Mouse (Mus musculus): Measurements from ENCODE around the gene Cnot8. TPM values are rescaled to one million over a fixed set of nuclear protein-coding genes. Genes with fewer than 3 reads are reported as not detected.
"Not testable (repeated sequence)": the region's sequence is repeated elsewhere in the genome, so short reads cannot be mapped to it uniquely, and the experiment has no call there.

Cnot8 gene
- polyA plus RNA-seq, 1 experiment from 2014 or later, result 96.1 TPM

DNA sequence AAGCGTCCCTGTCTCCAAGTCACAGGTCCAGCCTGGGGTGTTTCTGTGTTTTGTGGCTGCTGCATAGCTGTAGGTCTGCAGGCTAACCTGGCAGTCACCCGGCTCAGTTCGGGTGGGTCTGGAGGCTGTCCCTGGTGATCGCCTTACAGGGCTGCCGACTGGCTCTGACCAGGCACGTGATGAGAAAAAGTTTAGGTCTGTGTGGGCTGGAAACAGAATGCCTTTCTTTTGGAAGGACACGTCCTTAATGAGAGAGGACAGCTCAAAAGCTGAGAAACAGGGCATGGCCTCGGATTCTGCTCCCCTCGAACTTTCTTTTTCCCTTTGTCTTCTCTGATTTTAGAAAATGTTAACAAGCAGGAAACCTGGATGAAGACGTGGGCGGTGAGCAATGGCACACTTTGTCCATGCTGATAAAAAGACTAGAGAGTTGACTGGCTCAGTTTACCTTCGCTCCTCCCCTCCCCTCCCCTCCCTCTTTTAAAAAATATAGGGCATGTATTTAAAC lies 10.9 kb upstream of the Cnot8 start, which contains the start of gene Gm12248:
TSS of gene Gm12248 (minus strand) at position 114 of the 508 bp plus-strand sequence.
- H3K36me3 ChIP-seq (replicated peaks; ENCODE audit: control insufficient read depth, insufficient read depth), result no peaks in the 10 kb centered on the region
- 0 out of 2 replicates have a peak within 1 kb of the TSS, but pooled peaks have one; percentile 0 for H3K4me2 ChIP-seq (replicated peaks)
- DNase-seq (ENCODE audit: low spot score) (no peak), ATAC-seq (ENCODE audit: low FRiP score) (no peak)
- H3K4me1 ChIP-seq (replicated peaks; ENCODE audit: control insufficient read depth, insufficient read depth, low read length), result peaks cover 6% of the 10 kb centered on the region; the same call in 1 of the 2 replicates
- no peak within 1 kb of the TSS for H3K27ac ChIP-seq
- WGBS, result 24% methylated on average over 12 of the region's 12 CpGs
- no peak within 1 kb of the TSS for H3K9ac ChIP-seq
- no peaks in the 10 kb centered on the region for H3K9me3 ChIP-seq (ENCODE audit: control insufficient read depth, low read length)
- no peak within 1 kb of the TSS for H3K4me3 ChIP-seq (replicated peaks; ENCODE audit: low read length)
- peaks cover 4% of the 10 kb centered on the region; the same call in 1 of the 2 replicates for H3K27me3 ChIP-seq (ENCODE audit: control insufficient read depth, insufficient read depth, low read length)

DNA sequence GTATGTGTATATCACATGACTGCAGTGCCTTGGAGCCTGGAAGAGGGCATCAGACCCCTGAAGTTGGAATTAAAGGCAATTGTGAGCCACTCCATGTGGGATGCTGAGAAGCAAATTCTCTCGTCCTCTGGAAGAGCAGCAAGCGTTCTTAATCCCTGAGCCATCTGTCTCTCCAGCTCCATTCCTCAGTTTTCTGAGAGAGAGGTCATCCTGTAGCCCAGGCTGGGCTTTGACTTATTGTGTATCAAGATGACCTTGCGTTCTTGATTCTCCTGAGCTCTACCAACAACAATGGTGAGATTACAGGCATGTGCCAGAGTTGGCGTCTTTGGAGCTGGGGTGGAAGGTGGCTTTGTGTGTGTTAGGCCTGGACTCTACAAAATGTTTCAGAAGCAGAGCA lies 9.2 kb upstream of the Cnot8 start:
- no peak overlapping the region for H3K9ac ChIP-seq
- peaks cover 6% of the 10 kb centered on the region; the same call in 1 of the 2 replicates for H3K4me1 ChIP-seq (replicated peaks; ENCODE audit: control insufficient read depth, insufficient read depth, low read length)
- no peaks in the 10 kb centered on the region for H3K9me3 ChIP-seq (ENCODE audit: control insufficient read depth, low read length)
- no peak overlapping the region for H3K27ac ChIP-seq
- no peak for DNase-seq (ENCODE audit: low spot score)
- WGBS, result 70% methylated on average over 4 of the region's 4 CpGs
- H3K4me2 ChIP-seq (replicated peaks), result no peak overlapping the region
- no peaks in the 10 kb centered on the region for H3K36me3 ChIP-seq (replicated peaks; ENCODE audit: control insufficient read depth, insufficient read depth)
- no peak for ATAC-seq (ENCODE audit: low FRiP score)
- peaks cover 12% of the 10 kb centered on the region for H3K27me3 ChIP-seq (ENCODE audit: control insufficient read depth, insufficient read depth, low read length)
- H3K4me3 ChIP-seq (replicated peaks; ENCODE audit: low read length), result no peak overlapping the region

DNA sequence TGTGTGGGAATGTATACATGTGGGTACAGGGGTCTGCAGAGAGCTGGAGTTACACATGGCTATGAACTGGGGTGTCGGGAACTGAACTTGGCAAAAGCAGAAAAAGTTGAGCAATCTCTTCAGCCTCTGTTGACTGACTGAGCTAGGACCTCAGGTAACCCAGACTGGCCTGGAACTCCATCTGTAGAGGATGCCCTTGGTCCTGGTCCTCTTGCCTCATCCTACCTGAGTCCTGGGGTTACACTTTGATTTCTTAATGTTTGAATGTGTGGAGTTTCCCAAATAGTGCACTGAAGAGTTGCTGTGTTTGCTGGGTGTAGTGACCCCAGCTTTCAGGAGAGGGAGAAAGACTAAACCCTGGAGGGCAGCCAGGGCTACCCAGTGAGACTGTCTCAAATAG lies 8.4 kb upstream of the Cnot8 start:
- Histone ChIP-seq H3K4me3 (replicated peaks; ENCODE audit: low read length) (no peak overlapping the region), H3K9me3 (ENCODE audit: control insufficient read depth, low read length) (no peaks in the 10 kb centered on the region), H3K9ac (no peak overlapping the region), H3K36me3 (replicated peaks; ENCODE audit: control insufficient read depth, insufficient read depth) (no peaks in the 10 kb centered on the region), H3K27me3 (ENCODE audit: control insufficient read depth, insufficient read depth, low read length) (peaks cover 12% of the 10 kb centered on the region), H3K4me2 (replicated peaks) (no peak overlapping the region), H3K27ac (no peak overlapping the region), H3K4me1 (replicated peaks; ENCODE audit: control insufficient read depth, insufficient read depth, low read length) (peaks cover 6% of the 10 kb centered on the region; the same call in 1 of the 2 replicates)
- 93% methylated on average over 1 of the region's 1 CpGs for WGBS
- no peak for ATAC-seq (ENCODE audit: low FRiP score)
- no peak for DNase-seq (ENCODE audit: low spot score)

DNA sequence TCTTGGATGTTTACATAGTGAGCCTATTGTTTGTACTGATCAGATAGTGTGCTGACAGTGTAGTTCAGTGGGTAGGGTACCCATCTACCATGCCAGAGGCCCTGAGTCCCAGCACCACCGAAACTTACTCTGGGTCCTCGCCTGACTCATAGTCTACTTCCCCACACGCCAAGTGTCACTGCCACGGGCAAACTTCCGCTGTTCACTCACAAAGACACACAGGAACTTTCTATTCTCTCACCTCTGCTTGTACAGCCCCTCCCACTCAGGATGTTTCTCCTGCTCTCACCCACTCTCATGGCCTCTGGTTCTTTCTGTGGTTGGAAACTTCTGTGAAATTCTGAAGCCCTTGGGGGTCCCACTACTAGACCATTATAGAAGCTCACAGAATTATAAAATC lies 7.8 kb upstream of the Cnot8 start:
- H3K9me3 ChIP-seq (ENCODE audit: control insufficient read depth, low read length), result no peaks in the 10 kb centered on the region
- no peak overlapping the region for H3K4me3 ChIP-seq (replicated peaks; ENCODE audit: low read length)
- ATAC-seq (ENCODE audit: low FRiP score) (no peak), DNase-seq (ENCODE audit: low spot score) (no peak)
- no peak overlapping the region for H3K9ac ChIP-seq
- H3K27ac ChIP-seq, result no peak overlapping the region
- 93% methylated on average over 5 of the region's 5 CpGs for WGBS
- peaks cover 12% of the 10 kb centered on the region for H3K27me3 ChIP-seq (ENCODE audit: control insufficient read depth, insufficient read depth, low read length)
- no peaks in the 10 kb centered on the region for H3K36me3 ChIP-seq (replicated peaks; ENCODE audit: control insufficient read depth, insufficient read depth)
- H3K4me2 ChIP-seq (replicated peaks), result no peak overlapping the region
- H3K4me1 ChIP-seq (replicated peaks; ENCODE audit: control insufficient read depth, insufficient read depth, low read length), result peaks cover 6% of the 10 kb centered on the region; the same call in 1 of the 2 replicates

DNA sequence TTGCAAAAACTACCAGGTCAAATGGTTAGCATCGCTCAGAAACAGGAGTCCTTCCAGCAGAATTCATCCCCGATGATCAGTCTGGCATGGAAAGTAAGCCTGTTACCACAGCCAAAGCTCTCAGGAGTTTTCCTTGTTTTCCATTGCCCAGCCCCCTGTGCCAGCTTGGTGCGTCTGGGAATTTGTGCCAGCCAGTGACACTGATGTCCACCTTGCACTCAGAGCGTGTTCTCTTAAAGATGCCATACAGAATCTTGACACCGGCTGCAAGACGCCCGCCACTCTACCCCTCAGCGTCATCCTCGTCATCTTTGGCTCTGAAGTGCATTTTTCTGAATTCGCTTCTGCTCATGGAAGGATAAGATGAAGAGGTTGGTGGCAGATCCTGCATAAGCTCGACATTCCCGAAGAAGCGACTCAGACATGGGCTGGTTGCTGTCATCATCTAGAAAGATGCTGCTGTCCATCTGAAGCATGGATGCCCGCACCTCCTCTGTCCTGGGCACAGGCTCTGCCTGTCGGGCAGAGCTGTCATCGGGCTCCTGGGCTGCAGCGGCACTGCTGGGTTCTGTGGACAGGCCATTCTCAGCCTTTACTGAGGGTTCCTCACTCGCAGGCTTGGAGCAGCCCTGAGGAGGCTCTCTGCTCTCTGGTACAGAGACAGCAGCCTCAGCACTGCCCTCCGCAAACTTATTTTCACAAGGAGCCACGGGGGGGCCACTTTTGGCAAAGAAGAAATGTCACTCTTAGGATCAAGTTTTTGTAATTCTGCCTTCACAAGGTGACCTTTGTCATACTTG lies 6.9 kb upstream of the Cnot8 start:
- H3K4me1 ChIP-seq (replicated peaks; ENCODE audit: control insufficient read depth, insufficient read depth, low read length), result peaks cover 6% of the 10 kb centered on the region; the same call in 1 of the 2 replicates
- H3K9ac ChIP-seq, result no peak overlapping the region
- no peak for DNase-seq (ENCODE audit: low spot score)
- H3K36me3 ChIP-seq (replicated peaks; ENCODE audit: control insufficient read depth, insufficient read depth), result no peaks in the 10 kb centered on the region
- H3K27me3 ChIP-seq (ENCODE audit: control insufficient read depth, insufficient read depth, low read length), result peaks cover 12% of the 10 kb centered on the region
- no peak overlapping the region for H3K27ac ChIP-seq
- peak overlapping the region; percentile 55 for H3K4me2 ChIP-seq (replicated peaks)
- no peak for ATAC-seq (ENCODE audit: low FRiP score)
- H3K4me3 ChIP-seq (replicated peaks; ENCODE audit: low read length), result peak overlapping the region; percentile 27
- no peaks in the 10 kb centered on the region for H3K9me3 ChIP-seq (ENCODE audit: control insufficient read depth, low read length)
- 58% methylated on average over 20 of the region's 20 CpGs for WGBS

DNA sequence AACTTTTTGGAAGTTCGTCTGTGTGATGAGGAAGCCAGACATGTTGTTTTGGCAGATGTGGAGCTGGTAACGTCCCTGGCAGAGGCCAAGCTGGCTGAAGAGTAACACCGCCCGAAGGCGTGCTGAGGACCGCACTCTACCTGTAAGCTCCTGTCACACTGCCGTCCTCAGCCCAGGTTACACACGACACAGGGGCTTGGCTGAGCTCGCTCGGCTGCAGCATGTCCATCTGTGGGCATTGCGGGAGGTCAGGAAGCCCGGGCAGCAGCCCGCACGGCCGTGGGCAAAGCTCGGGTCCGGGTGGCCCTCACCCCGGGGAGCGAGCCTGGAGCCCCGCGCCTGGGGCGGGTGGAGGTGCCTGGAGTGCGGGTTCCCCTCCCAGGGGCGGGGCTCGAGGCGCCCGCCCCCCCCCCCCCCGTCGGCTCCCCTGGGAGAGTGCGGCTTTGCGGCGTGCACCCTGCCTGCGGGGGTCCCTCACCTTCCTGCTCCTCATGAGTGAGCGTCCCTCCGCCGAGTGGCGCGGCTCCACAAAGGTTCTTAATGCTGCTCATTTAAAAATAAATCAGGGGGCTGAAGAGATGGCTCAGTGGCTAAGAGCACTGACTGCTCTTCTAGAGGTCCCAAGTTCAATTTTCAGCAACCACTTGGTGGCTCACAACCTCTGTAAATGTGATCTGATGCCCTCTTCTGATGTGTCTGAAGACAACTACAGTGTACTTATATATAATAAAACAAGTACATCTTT lies 6.2 kb upstream of the Cnot8 start:
- Histone ChIP-seq H3K9ac (peak overlapping the region; percentile 31; the same call in 1 of the 2 replicates), H3K4me3 (replicated peaks; ENCODE audit: low read length) (peak overlapping the region; percentile 27), H3K9me3 (ENCODE audit: control insufficient read depth, low read length) (no peaks in the 10 kb centered on the region), H3K4me1 (replicated peaks; ENCODE audit: control insufficient read depth, insufficient read depth, low read length) (peaks cover 6% of the 10 kb centered on the region; the same call in 1 of the 2 replicates), H3K27ac (no peak overlapping the region), H3K27me3 (ENCODE audit: control insufficient read depth, insufficient read depth, low read length) (peaks cover 12% of the 10 kb centered on the region), H3K36me3 (replicated peaks; ENCODE audit: control insufficient read depth, insufficient read depth) (no peaks in the 10 kb centered on the region), H3K4me2 (replicated peaks) (peak overlapping the region; percentile 55)
- no peak for DNase-seq (ENCODE audit: low spot score)
- WGBS, result 2% methylated on average over 30 of the region's 38 CpGs
- ATAC-seq (ENCODE audit: low FRiP score), result no peak

DNA sequence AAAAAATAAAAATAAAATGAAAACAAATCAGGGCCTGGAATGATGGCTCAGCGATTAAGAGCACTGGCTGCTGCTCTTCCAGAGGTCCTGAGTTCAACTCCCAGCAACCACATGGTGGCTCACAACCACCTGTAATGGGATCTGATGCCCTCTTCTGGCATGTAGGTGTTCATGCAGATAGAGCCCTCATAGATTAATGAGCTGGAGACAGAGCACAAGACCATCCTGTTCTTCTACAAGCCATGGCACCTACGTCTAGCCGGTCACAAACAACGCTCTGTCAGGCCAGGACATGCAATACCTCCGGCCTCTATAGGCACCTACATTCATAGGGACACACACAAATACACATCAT lies 5.6 kb upstream of the Cnot8 start:
- not testable (repeated sequence) for H3K4me3 ChIP-seq (replicated peaks; ENCODE audit: low read length); DNase-seq (ENCODE audit: low spot score); ATAC-seq (ENCODE audit: low FRiP score); H3K36me3 ChIP-seq (replicated peaks; ENCODE audit: control insufficient read depth, insufficient read depth); H3K27ac ChIP-seq; H3K4me1 ChIP-seq (replicated peaks; ENCODE audit: control insufficient read depth, insufficient read depth, low read length); H3K9me3 ChIP-seq (ENCODE audit: control insufficient read depth, low read length); H3K9ac ChIP-seq
- H3K27me3 ChIP-seq (ENCODE audit: control insufficient read depth, insufficient read depth, low read length), result peaks cover 12% of the 10 kb centered on the region
- WGBS, result 69% methylated on average over 5 of the region's 5 CpGs
- H3K4me2 ChIP-seq (replicated peaks), result peak overlapping the region; percentile 55; the same call in 1 of the 2 replicates

DNA sequence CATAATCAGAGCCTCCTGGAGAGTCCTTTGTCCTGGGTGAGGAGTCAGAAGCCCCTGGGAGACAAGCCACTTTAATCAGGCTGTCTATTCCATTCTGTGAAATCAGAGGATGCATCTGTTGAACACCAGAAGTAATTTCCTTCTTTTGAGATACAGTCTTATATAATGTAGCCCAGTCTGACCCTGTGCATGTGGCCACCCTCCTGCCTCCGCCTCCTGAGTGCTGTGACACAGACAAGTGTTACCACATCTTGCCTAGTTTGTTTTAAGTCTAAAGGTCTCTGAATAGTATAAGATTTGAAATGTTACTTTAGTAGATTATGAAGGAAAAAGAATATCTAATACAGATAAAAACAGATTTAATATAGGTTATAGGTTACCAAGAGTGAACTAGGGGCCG lies 3.9 kb upstream of the Cnot8 start:
- no peak for DNase-seq (ENCODE audit: low spot score)
- 81% methylated on average over 2 of the region's 2 CpGs for WGBS
- ATAC-seq (ENCODE audit: low FRiP score), result no peak

DNA sequence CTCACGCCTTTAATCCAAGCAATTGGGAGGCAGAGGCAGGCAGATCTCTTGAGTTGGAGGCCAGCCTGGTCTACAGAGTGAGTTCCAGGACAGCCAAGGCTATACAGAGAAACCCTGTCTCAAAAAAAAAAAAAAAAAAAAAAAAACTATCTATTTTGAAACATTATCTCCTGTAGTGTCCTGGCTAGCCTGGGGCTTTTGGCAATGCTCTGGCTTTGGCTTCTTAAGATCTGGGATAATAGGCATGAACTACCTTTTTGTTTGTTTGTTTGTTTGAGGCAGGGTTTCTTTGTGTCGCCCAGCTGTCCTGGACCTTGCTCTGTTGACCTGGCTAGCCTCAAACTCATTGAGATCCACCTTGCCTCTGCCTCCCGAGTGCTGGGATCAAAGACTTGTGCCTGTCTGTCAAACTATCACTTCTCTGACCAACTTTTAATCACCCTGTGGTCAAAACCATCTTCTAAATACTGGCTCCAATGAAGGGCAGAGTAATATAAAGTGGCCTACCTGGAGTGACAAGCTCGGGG lies 2.7 kb upstream of the Cnot8 start:
- WGBS, result 88% methylated on average over 4 of the region's 4 CpGs
- no peak for ATAC-seq (ENCODE audit: low FRiP score)

More for the DNA sequence above, 3.9 kb upstream of the Cnot8 start:
- Histone ChIP-seq H3K9ac (no peak overlapping the region), H3K36me3 (replicated peaks; ENCODE audit: control insufficient read depth, insufficient read depth) (no peaks in the 10 kb centered on the region), H3K27me3 (ENCODE audit: control insufficient read depth, insufficient read depth, low read length) (peaks cover 12% of the 10 kb centered on the region), H3K4me1 (replicated peaks; ENCODE audit: control insufficient read depth, insufficient read depth, low read length) (peaks cover 16% of the 10 kb centered on the region), H3K4me3 (replicated peaks; ENCODE audit: low read length) (no peak overlapping the region), H3K9me3 (ENCODE audit: control insufficient read depth, low read length) (no peaks in the 10 kb centered on the region), H3K4me2 (replicated peaks) (no peak overlapping the region), H3K27ac (no peak overlapping the region)

More for the DNA sequence above, 2.7 kb upstream of the Cnot8 start:
- no peak for DNase-seq (ENCODE audit: low spot score)
- H3K9me3 ChIP-seq (ENCODE audit: control insufficient read depth, low read length), result no peaks in the 10 kb centered on the region
- peaks cover 22% of the 10 kb centered on the region for H3K4me1 ChIP-seq (replicated peaks; ENCODE audit: control insufficient read depth, insufficient read depth, low read length)
- H3K4me3 ChIP-seq (replicated peaks; ENCODE audit: low read length), result no peak overlapping the region
- no peaks in the 10 kb centered on the region for H3K36me3 ChIP-seq (replicated peaks; ENCODE audit: control insufficient read depth, insufficient read depth)
- H3K4me2 ChIP-seq (replicated peaks), result no peak overlapping the region
- H3K27ac ChIP-seq, result no peak overlapping the region
- H3K27me3 ChIP-seq (ENCODE audit: control insufficient read depth, insufficient read depth, low read length), result peaks cover 12% of the 10 kb centered on the region
- H3K9ac ChIP-seq, result no peak overlapping the region
